Mouse (Mus musculus) cerebellum, postnatal 14 days (tissue): ENCODE results near the gene Gng7.

Experiments used
- DNase-seq, 2 experiments: peaks; one replicate each; pipeline ENCODE4 v3.0.0; 2021; ENCODE audit warnings: mixed read lengths in 2 of 2

Gng7 gene

GRCm38 (mm10) chr10:81025639-81026275, 11.0 kb upstream of the Gng7 start, which contains the start of gene Diras1:
Gene Diras1 (minus strand): TSS chr10:81025662.
- DNase-seq = peak in 1 of 2 experiments; percentile 32

DNA sequence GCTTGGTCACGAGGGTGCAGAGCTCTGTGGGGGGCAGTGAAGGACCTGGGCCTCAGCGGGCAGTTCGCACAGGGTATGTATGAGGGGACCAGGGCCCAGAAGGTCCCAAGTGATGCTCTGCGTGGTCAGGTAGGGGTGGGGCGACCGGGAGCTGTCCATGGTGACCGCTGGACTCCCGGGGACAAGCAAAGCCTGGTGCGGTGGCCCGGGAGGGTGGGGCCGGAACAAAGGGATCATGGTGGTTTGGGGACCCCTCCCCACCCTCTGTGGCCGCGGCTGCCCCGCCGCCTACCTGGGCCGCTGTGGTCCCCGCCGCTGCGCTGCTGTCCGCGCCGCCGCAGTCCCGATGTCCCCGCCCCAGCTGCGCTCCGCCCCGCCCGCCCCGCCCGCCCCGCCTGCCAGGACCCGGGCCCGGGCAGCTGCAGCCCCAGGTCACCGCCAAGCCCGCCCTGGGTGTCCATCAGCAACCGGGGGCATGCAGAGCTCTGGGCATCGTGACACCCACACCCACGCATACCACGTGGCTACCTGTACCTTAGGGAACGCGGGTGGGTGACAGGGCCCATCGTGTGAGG, 10.4 kb upstream of the Gng7 start:
- peak; percentile 52 to 59 for DNase-seq

GRCm38 (mm10) chr10:81024346-81024937, 9.7 kb upstream of the Gng7 start:
- DNase-seq = no peak

- DNase-seq = peak in 1 of 2 experiments; percentile 61
Measured at GRCm38 (mm10) chr10:81022744-81023143, 8.0 kb upstream of the Gng7 start.

DNA sequence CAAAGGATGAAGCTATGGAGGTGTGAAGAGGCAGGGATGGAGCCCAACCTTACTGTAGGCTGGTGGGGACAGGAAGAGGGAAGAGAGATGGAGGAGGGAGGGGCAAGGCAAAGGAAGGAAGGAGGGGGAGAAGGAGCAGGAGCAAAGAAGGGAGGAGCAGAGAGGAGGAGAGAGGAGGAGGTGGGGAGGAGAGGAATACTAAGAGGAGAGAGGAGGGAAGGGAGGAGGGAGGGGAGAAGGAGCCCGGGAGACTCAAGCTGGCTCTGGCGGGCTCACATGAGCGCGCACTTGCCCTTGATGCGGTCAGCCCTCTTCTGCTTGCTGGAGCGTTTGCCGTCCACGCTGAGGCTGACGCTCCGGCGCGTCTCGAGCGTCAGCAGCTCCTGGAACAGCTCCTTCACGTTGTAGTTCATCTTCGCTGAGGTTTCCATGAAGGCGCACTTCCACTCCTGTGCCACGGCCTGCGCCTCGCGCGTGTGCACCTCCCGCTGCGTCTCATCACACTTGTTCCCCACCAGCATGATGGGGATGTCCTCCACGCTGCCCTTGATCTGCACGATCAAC, 6.9 kb upstream of the Gng7 start:
- no peak for DNase-seq

- DNase-seq = no peak
Measured at GRCm38 (mm10) chr10:81020207-81020606, 5.5 kb upstream of the Gng7 start.

GRCm38 (mm10) chr10:81019687-81020086, 4.9 kb upstream of the Gng7 start:
- peak in 1 of 2 experiments; percentile 46 for DNase-seq

- peak; percentile 53 to 86 for DNase-seq
Measured at GRCm38 (mm10) chr10:81018326-81018725, 3.6 kb upstream of the Gng7 start.

DNA sequence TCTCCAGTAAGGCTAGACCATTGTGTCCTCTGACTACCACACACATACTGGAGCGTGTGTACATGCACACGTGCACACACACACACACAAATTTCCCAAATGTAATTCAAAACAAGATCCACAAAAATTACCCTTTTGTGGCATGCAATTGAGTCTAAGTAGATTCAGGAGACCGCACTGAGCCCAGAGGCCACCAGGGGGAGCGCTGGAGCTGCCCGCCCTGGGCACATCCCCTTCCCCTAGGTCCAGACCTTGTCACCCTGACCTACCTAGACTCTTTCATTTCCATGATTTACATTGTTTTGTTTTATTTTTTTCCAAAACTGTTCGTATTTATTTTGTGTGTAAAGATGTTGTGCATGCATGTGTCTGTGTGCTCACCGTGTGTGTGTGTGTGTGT, 1.9 kb upstream of the Gng7 start:
- DNase-seq = peak; percentile 82 to 87

DNA sequence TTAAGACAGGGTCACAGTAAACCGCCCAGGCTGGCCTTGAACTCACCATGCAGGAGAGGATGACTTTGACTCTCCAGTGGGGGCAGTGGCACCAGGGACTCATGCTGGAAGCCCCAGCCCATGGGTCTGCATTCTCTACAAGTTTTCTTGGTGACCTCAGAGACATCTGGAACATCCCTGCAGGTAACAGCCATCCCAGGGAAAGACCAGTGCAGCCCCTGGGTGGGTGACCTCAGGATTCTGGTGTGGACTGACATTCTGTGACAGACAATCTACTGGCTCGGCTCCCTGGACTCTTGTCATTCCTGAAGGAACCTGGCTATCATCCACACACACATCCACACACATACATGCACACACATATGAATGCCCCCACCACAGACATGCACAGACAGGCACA, 921 bp upstream of the Gng7 start:
- DNase-seq = no peak

DNA sequence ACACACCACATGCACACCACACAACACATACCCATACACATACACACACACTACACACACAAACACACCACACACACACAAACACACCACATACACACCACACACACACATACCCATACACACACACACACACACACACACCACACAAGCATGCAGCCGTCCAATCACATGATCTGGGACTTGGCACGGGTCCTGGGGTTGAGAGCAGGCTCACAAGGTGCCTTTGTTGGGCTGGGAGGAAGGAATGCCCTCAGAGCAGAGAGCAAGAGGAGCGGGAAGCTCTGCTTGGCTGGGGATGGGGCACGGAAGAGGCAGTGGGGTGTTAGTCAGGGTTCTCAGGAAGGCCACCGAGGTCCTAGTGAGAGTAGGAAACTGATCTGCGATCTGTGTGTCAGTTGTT, 3.9 kb downstream of the Gng7 start:
- DNase-seq = peak in 1 of 2 experiments; percentile 59

DNA sequence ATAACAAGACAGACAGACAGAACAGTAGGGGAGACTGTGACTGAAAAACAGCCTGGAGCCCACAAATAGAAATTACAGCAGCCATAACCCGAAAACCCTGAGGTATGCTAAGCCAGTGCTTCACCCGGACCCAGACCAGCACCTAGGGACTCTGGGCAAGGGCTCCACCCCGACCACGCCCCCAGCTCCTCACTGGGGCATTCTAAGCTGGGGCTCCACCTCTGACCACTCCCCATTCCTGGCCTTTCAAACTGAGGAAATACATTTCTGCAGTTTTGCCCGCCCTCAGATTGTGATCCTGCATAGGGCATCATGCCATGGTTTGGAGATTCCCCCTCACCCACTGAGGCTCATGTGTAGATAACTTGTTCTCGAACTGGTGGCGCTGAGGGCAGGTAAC, 7.5 kb downstream of the Gng7 start:
- DNase-seq = no peak

- no peak for DNase-seq
Measured at GRCm38 (mm10) chr10:81006005-81006677, 8.6 kb downstream of the Gng7 start.

DNA sequence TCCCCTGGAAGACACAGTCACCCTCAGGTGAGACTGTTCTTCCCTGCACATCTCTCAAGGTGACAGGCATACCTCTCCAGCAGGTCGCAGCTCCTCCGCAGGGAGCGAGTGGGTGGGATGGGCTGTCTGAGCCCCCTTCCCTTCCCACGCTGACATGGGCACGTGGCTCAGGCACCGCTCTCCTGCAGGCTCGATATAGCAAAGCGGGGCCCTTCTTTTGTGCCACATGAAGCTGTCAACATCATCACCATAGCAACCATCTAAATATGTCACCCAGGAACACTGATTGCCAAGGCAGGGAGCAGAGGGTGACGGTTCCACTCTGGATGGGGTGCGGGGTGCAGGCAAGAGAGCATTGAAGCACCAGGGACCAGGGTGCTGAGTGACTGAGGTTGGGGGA, 13.6 kb downstream of the Gng7 start:
- DNase-seq = no peak

DNA sequence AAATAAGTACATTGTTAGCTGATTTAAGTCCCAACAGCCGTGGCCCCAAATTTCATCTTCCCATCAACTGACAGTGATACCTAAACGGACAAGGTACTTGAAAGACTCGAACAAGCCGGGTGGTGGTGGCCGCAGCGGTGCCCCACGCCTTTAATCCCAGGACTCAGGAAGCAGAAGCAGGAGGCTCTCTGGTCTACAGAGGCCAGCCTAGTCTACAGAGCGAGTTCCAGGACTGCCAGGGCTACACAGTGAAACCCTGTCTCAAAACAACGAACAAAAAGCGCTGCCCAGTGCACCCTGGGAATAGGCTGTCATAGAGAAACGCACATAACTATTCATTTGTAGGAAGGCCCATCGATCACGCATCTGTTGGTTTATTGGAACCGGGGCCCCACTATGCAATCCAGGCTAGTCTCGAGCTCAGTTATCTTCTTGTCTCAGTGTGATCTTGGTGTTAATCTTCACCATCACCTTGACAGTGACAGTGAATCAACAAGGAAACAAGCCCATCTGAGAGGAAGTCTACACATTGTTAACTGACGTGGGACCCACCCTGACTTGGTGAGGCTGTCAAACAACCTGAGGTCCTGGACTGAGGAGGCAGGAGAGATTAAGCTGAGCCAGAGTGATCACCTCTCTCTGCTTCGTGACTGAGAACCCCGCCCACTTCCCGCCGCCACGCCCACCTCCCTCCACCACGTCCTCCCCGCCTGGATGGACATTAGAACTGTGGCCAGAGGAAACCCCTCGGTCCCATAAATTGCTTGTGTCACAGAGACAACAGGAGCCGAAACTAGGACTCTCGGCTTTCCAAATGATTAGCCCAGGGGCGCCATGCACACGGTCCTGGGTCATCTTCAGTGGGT, 14.3 kb downstream of the Gng7 start:
- no peak for DNase-seq

DNA sequence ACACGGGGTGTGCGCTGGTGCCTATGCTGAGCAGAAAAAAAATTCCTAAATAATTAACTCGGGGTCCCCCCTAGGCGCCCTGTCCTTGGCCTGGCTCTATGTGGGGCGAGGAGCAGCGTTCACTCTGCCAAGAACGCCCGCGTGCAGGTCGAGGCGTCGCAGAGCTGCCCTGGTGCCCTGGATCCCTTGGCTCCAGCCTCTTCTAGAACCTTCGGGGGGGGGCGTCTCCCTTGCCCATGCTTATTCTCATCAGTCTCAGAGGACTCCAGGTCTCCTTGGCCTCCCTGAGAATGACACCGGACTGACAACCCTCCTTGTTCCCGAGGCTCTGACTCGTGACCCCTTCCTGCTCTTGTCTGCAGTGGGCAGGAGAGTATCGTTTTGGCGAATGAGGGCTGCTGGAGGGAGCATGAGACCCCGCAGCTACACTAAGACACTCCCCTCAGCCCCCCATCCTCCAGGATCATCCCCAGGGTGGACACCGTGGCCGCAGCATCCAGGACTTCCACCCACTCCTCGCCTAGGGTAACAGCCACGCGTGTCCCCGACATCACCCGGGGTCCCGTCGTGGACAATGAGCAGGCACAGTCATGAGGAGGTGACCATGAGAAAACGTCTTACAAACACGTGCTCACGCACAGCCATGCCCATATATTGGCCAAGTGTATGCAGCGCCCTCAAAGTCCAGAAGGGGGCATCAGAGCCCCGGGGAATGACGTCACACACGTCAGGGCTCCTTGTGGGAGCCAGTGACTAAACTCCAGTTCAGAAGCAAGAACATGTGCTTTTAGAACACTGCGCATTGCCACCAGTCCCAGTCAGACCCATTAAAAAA, 15.2 kb downstream of the Gng7 start:
- DNase-seq = peak; percentile 92 to 93

- peak; percentile 70 to 84 for DNase-seq
Measured at GRCm38 (mm10) chr10:80998778-80999177, 16.0 kb downstream of the Gng7 start.

GRCm38 (mm10) chr10:80998021-80998420, 16.7 kb downstream of the Gng7 start:
- DNase-seq = no peak

GRCm38 (mm10) chr10:80997332-80997731, 17.4 kb downstream of the Gng7 start:
- DNase-seq = no peak

DNA sequence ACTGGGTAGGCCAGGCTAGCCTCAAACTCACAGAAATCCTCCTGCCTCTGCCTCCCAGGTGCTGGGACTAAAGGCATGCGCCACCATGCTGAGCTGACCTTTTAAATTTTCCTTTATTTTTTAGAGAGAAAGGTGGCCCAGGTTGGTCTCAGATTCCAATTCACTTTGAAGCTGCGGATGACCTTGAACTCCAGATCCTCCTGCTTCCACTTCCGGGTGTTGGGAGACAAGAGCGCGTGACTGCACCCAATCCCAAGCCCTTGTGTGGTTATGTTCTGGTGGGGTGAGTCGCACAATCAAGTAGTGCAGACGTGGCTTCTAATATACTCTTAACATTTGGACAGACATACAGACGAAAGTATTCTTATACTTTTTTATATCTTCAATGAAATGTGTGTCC, 18.2 kb downstream of the Gng7 start:
- DNase-seq = no peak

- DNase-seq = peak; percentile 93 to 96
Measured at GRCm38 (mm10) chr10:80995091-80995632, 19.6 kb downstream of the Gng7 start.
